Mouse (Mus musculus): ENCODE measurements at regions not wholly inside any gene's neighbourhood (a gene's known extent, or its start where the extent isn't known, plus 50 kb on each side); places are given as distances from the start of the nearest gene placed in this dataset.
A peak's percentile ranks its signal among the peaks of the same experiment; 100 is the strongest.

GRCm38 (mm10) chr4:73051511-73051910 lies 199.1 kb upstream of the Aldoart1 start:
- Histone ChIP-seq H3K36me3 (no peaks in the 10 kb centered on the region), H3K27ac (replicated peaks) (no peak overlapping the region), H3K4me1 (replicated peaks) (no peaks in the 10 kb centered on the region), H3K27me3 (no peaks in the 10 kb centered on the region), H3K4me3 (no peak overlapping the region), H3K9me3 (no peaks in the 10 kb centered on the region), H3K9ac (no peak overlapping the region), H3K4me2 (no peak overlapping the region)
- ATAC-seq (ENCODE audit: low read depth) = no peak
- 90% methylated on average over 1 of the region's 1 CpGs for WGBS

- no peaks in the 10 kb centered on the region for H3K27me3 ChIP-seq
- WGBS = 57% methylated on average over 2 of the region's 2 CpGs
- H3K9me3 ChIP-seq = no peaks in the 10 kb centered on the region
- H3K4me3 ChIP-seq = no peak overlapping the region
- no peaks in the 10 kb centered on the region for H3K36me3 ChIP-seq
- H3K4me2 ChIP-seq = no peak overlapping the region
- no peak for ATAC-seq (ENCODE audit: low read depth)
- H3K4me1 ChIP-seq (replicated peaks) = no peaks in the 10 kb centered on the region
- H3K27ac ChIP-seq (replicated peaks) = no peak overlapping the region
- no peak overlapping the region for H3K9ac ChIP-seq
Measured at GRCm38 (mm10) chr4:73047804-73048203, 195.4 kb upstream of the Aldoart1 start.

GRCm38 (mm10) chr4:73044356-73044755 lies 191.9 kb upstream of the Aldoart1 start:
- Histone ChIP-seq H3K9ac (no peak overlapping the region), H3K27ac (replicated peaks) (no peak overlapping the region), H3K36me3 (no peaks in the 10 kb centered on the region), H3K4me2 (no peak overlapping the region), H3K9me3 (no peaks in the 10 kb centered on the region), H3K4me3 (no peak overlapping the region), H3K27me3 (no peaks in the 10 kb centered on the region), H3K4me1 (replicated peaks) (no peaks in the 10 kb centered on the region)
- no peak for ATAC-seq (ENCODE audit: low read depth)
- WGBS = 54% methylated on average over 2 of the region's 2 CpGs

- no peak for ATAC-seq (ENCODE audit: low read depth)
- Histone ChIP-seq H3K4me1 (replicated peaks) (no peaks in the 10 kb centered on the region), H3K4me2 (no peak overlapping the region), H3K27ac (replicated peaks) (no peak overlapping the region), H3K27me3 (no peaks in the 10 kb centered on the region), H3K9ac (no peak overlapping the region), H3K36me3 (no peaks in the 10 kb centered on the region), H3K9me3 (no peaks in the 10 kb centered on the region), H3K4me3 (no peak overlapping the region)
- WGBS = 25% methylated on average over 2 of the region's 2 CpGs
Measured at GRCm38 (mm10) chr4:73042672-73043071, 190.2 kb upstream of the Aldoart1 start.

- 85% methylated on average over 2 of the region's 2 CpGs for WGBS
- Histone ChIP-seq H3K4me1 (replicated peaks) (no peaks in the 10 kb centered on the region), H3K9ac (no peak overlapping the region), H3K9me3 (no peaks in the 10 kb centered on the region), H3K36me3 (no peaks in the 10 kb centered on the region), H3K27me3 (no peaks in the 10 kb centered on the region), H3K4me3 (no peak overlapping the region), H3K27ac (replicated peaks) (no peak overlapping the region), H3K4me2 (no peak overlapping the region)
- no peak for ATAC-seq (ENCODE audit: low read depth)
Measured at GRCm38 (mm10) chr4:73041486-73041885, 189.1 kb upstream of the Aldoart1 start.

GRCm38 (mm10) chr4:72997686-72998085 lies 145.3 kb upstream of the Aldoart1 start:
- Histone ChIP-seq H3K4me1 (replicated peaks) (no peaks in the 10 kb centered on the region), H3K9ac (no peak overlapping the region), H3K27ac (replicated peaks) (no peak overlapping the region), H3K4me3 (no peak overlapping the region), H3K9me3 (no peaks in the 10 kb centered on the region), H3K36me3 (no peaks in the 10 kb centered on the region), H3K27me3 (no peaks in the 10 kb centered on the region), H3K4me2 (no peak overlapping the region)
- 77% methylated on average over 1 of the region's 1 CpGs for WGBS
- ATAC-seq (ENCODE audit: low read depth) = no peak

- WGBS = 79% methylated on average over 2 of the region's 2 CpGs
- no peaks in the 10 kb centered on the region for H3K27me3 ChIP-seq
- H3K9me3 ChIP-seq = no peaks in the 10 kb centered on the region
- ATAC-seq (ENCODE audit: low read depth) = no peak
- no peak overlapping the region for H3K27ac ChIP-seq (replicated peaks)
- no peaks in the 10 kb centered on the region for H3K36me3 ChIP-seq
- no peak overlapping the region for H3K4me2 ChIP-seq
- no peak overlapping the region for H3K4me3 ChIP-seq
- H3K9ac ChIP-seq = no peak overlapping the region
- no peaks in the 10 kb centered on the region for H3K4me1 ChIP-seq (replicated peaks)
Measured at GRCm38 (mm10) chr4:72996102-72996501, 143.7 kb upstream of the Aldoart1 start.

- Histone ChIP-seq H3K9ac (no peak overlapping the region), H3K9me3 (no peaks in the 10 kb centered on the region), H3K4me2 (no peak overlapping the region), H3K4me1 (replicated peaks) (no peaks in the 10 kb centered on the region), H3K27ac (replicated peaks) (no peak overlapping the region), H3K27me3 (no peaks in the 10 kb centered on the region), H3K36me3 (no peaks in the 10 kb centered on the region), H3K4me3 (no peak overlapping the region)
- ATAC-seq (ENCODE audit: low read depth) = no peak
- 71% methylated on average over 7 of the region's 7 CpGs for WGBS
Measured at GRCm38 (mm10) chr4:72946369-72946981, 94.0 kb upstream of the Aldoart1 start.

GRCm38 (mm10) chr4:72923396-72923795 lies 71.0 kb upstream of the Aldoart1 start:
- ATAC-seq (ENCODE audit: low read depth) = peak; percentile 53
- no peak overlapping the region for H3K27ac ChIP-seq (replicated peaks)
- no peak overlapping the region for H3K4me2 ChIP-seq
- no peaks in the 10 kb centered on the region for H3K36me3 ChIP-seq
- H3K4me3 ChIP-seq = no peak overlapping the region
- peaks cover 3% of the 10 kb centered on the region for H3K4me1 ChIP-seq (replicated peaks)
- no peaks in the 10 kb centered on the region for H3K27me3 ChIP-seq
- no peak overlapping the region for H3K9ac ChIP-seq
- no peaks in the 10 kb centered on the region for H3K9me3 ChIP-seq
- 29% methylated on average over 3 of the region's 3 CpGs for WGBS

GRCm38 (mm10) chr4:72914991-72915390 lies 62.6 kb upstream of the Aldoart1 start:
- H3K4me2 ChIP-seq = no peak overlapping the region
- H3K27ac ChIP-seq (replicated peaks) = no peak overlapping the region
- H3K36me3 ChIP-seq = no peaks in the 10 kb centered on the region
- H3K9ac ChIP-seq = no peak overlapping the region
- 55% methylated on average over 3 of the region's 3 CpGs for WGBS
- ATAC-seq (ENCODE audit: low read depth) = no peak
- H3K9me3 ChIP-seq = no peaks in the 10 kb centered on the region
- H3K27me3 ChIP-seq = no peaks in the 10 kb centered on the region
- H3K4me1 ChIP-seq (replicated peaks) = no peaks in the 10 kb centered on the region
- H3K4me3 ChIP-seq = no peak overlapping the region
